Mouse (Mus musculus): ENCODE measurements around the gene Idh1. TPM values are rescaled to one million over a fixed set of nuclear protein-coding genes. Genes with fewer than 3 reads are reported as not detected.
"Not testable (repeated sequence)": the region's sequence is repeated elsewhere in the genome, so short reads cannot be mapped to it uniquely, and the experiment has no call there.

Gene Idh1
- 260 and 262 TPM in 2 replicates for polyA plus RNA-seq (2014; fragmentation: Nextera tagmentation; extraction: Ambion mirVana)

GRCm38 (mm10) chr1:65186287-65187073 lies at the start of gene Idh1, which contains the start of gene Pikfyve:
Idh1 (minus strand) TSS chr1:65186500.
Pikfyve (plus strand) TSS chr1:65186683.
- peak within 1 kb of the TSS; percentile 88 for H3K4me3 ChIP-seq (ENCODE audit: low read depth, low read length)
- ATAC-seq (replicated peaks; ENCODE audit: insufficient number of reproducible peaks, low FRiP score, low TSS enrichment, low read depth) (peak; percentile 97), DNase-seq (ENCODE audit: low spot score) (peak; percentile 98)
- WGBS, result under 1% methylated on average over 67 of the region's 71 CpGs
- H3K27me3 ChIP-seq (ENCODE audit: control insufficient read depth, insufficient read depth, low read length), result no peaks in the 10 kb centered on the region
- no peaks in the 10 kb centered on the region for H3K36me3 ChIP-seq (replicated peaks; ENCODE audit: control insufficient read depth, insufficient read depth, low read depth, low read length)
- H3K9ac ChIP-seq (replicated peaks; ENCODE audit: low read length), result peak within 1 kb of the TSS; percentile 88
- H3K4me2 ChIP-seq (ENCODE audit: low read depth, low read length), result peak within 1 kb of the TSS; percentile 77
- H3K9me3 ChIP-seq (replicated peaks; ENCODE audit: control insufficient read depth, low read length), result no peaks in the 10 kb centered on the region
- no peaks in the 10 kb centered on the region for H3K4me1 ChIP-seq (ENCODE audit: control insufficient read depth, insufficient read depth, low read length)
- H3K27ac ChIP-seq (replicated peaks; ENCODE audit: low read depth, low read length), result peak within 1 kb of the TSS; percentile 78

GRCm38 (mm10) chr1:65230566-65230965 lies 44.3 kb upstream of the Idh1 start:
- no peaks in the 10 kb centered on the region for H3K9me3 ChIP-seq (replicated peaks; ENCODE audit: control insufficient read depth, low read length)
- no peaks in the 10 kb centered on the region for H3K27me3 ChIP-seq (ENCODE audit: control insufficient read depth, insufficient read depth, low read length)
- no peak overlapping the region for H3K9ac ChIP-seq (replicated peaks; ENCODE audit: low read length)
- no peak for DNase-seq (ENCODE audit: low spot score)
- H3K4me3 ChIP-seq (ENCODE audit: low read depth, low read length), result no peak overlapping the region
- no peaks in the 10 kb centered on the region for H3K4me1 ChIP-seq (ENCODE audit: control insufficient read depth, insufficient read depth, low read length)
- no peak overlapping the region for H3K4me2 ChIP-seq (ENCODE audit: low read depth, low read length)
- WGBS, result 50% methylated on average over 1 of the region's 1 CpGs
- H3K27ac ChIP-seq (replicated peaks; ENCODE audit: low read depth, low read length), result no peak overlapping the region
- ATAC-seq (replicated peaks; ENCODE audit: insufficient number of reproducible peaks, low FRiP score, low TSS enrichment, low read depth), result no peak
- no peaks in the 10 kb centered on the region; the same call in 1 of the 2 replicates for H3K36me3 ChIP-seq (replicated peaks; ENCODE audit: control insufficient read depth, insufficient read depth, low read depth, low read length)

DNA sequence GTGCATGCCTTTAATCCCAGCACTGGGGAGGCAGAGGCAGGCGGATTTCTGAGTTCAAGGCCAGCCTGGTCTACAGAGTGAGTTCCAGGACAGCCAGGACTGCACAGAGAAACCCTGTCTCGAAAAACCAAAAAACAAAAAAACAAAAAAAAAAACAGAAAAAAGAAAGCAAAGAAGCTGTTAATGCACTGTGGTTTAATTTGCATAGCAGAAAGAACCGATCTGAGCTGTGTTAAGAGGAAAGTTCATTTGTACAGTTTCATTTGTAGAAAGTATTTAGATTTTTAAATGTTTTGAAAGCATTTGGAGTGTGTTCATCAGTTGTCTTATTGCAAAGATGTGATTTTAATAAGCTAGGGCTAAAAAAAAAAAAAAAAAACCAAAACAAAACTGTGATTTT lies 43.5 kb upstream of the Idh1 start:
- not testable (repeated sequence) for H3K27ac ChIP-seq (replicated peaks; ENCODE audit: low read depth, low read length); H3K36me3 ChIP-seq (replicated peaks; ENCODE audit: control insufficient read depth, insufficient read depth, low read depth, low read length); H3K9me3 ChIP-seq (replicated peaks; ENCODE audit: control insufficient read depth, low read length); H3K4me2 ChIP-seq (ENCODE audit: low read depth, low read length); H3K4me3 ChIP-seq (ENCODE audit: low read depth, low read length); H3K9ac ChIP-seq (replicated peaks; ENCODE audit: low read length); DNase-seq (ENCODE audit: low spot score); H3K4me1 ChIP-seq (ENCODE audit: control insufficient read depth, insufficient read depth, low read length); H3K27me3 ChIP-seq (ENCODE audit: control insufficient read depth, insufficient read depth, low read length); ATAC-seq (replicated peaks; ENCODE audit: insufficient number of reproducible peaks, low FRiP score, low TSS enrichment, low read depth)
- WGBS, result 88% methylated on average over 3 of the region's 3 CpGs

DNA sequence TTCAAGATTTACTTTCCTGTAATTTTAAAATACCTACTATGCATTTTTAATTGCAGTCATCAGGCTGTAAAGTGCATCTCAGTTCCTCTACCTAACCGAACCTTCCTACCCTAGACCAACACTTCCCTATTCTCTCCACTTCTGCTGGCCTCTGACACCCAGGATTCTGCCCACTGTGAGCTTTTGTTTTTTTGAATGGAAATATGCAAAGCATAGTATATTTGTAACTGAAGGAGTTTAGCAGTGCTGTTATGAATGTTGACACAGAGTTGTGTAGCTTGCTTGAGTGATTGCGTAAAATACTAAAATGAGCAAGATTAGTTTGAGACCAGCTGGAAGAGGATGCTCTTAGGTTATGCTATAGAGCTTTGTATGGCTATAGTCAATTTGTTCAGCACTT lies 41.4 kb upstream of the Idh1 start:
- peaks cover 5% of the 10 kb centered on the region for H3K36me3 ChIP-seq (replicated peaks; ENCODE audit: control insufficient read depth, insufficient read depth, low read depth, low read length)
- ATAC-seq (replicated peaks; ENCODE audit: insufficient number of reproducible peaks, low FRiP score, low TSS enrichment, low read depth), result no peak
- WGBS, result 87% methylated on average over 2 of the region's 2 CpGs

DNA sequence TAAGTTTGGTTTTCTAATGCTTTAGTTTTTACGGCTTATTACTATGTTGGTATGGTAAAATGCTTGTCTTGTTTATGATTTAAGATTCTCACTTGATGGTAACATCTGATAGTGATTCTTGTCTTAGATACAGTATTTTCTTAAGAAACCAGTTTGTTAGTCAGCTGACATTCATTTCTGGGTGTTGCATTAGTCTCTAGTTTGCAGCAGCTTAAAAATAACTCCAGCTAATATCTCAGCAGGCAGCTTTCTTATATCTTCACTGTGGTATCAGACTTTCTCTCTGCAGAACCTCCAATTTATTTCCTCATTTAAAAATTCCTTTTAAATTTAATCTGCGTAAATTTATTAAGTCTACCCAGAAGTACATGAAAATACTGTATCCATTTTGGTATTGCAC lies 37.4 kb upstream of the Idh1 start:
- Histone ChIP-seq H3K36me3 (replicated peaks; ENCODE audit: control insufficient read depth, insufficient read depth, low read depth, low read length) (peaks cover 5% of the 10 kb centered on the region), H3K4me2 (ENCODE audit: low read depth, low read length) (no peak overlapping the region)
- WGBS, result 92% methylated on average over 2 of the region's 2 CpGs

More for the DNA sequence above, 41.4 kb upstream of the Idh1 start:
- Histone ChIP-seq H3K9me3 (replicated peaks; ENCODE audit: control insufficient read depth, low read length) (no peaks in the 10 kb centered on the region), H3K4me2 (ENCODE audit: low read depth, low read length) (no peak overlapping the region), H3K4me3 (ENCODE audit: low read depth, low read length) (no peak overlapping the region), H3K9ac (replicated peaks; ENCODE audit: low read length) (no peak overlapping the region), H3K27me3 (ENCODE audit: control insufficient read depth, insufficient read depth, low read length) (no peaks in the 10 kb centered on the region), H3K27ac (replicated peaks; ENCODE audit: low read depth, low read length) (no peak overlapping the region), H3K4me1 (ENCODE audit: control insufficient read depth, insufficient read depth, low read length) (no peaks in the 10 kb centered on the region)
- no peak for DNase-seq (ENCODE audit: low spot score)

GRCm38 (mm10) chr1:65217972-65218371 lies 31.7 kb upstream of the Idh1 start:
- DNase-seq (ENCODE audit: low spot score) (no peak), ATAC-seq (replicated peaks; ENCODE audit: insufficient number of reproducible peaks, low FRiP score, low TSS enrichment, low read depth) (no peak)
- no peaks in the 10 kb centered on the region for H3K9me3 ChIP-seq (replicated peaks; ENCODE audit: control insufficient read depth, low read length)
- no peak overlapping the region for H3K9ac ChIP-seq (replicated peaks; ENCODE audit: low read length)
- no peak overlapping the region for H3K27ac ChIP-seq (replicated peaks; ENCODE audit: low read depth, low read length)
- WGBS, result 93% methylated on average over 1 of the region's 1 CpGs
- H3K27me3 ChIP-seq (ENCODE audit: control insufficient read depth, insufficient read depth, low read length), result no peaks in the 10 kb centered on the region
- no peak overlapping the region for H3K4me2 ChIP-seq (ENCODE audit: low read depth, low read length)
- no peak overlapping the region for H3K4me3 ChIP-seq (ENCODE audit: low read depth, low read length)
- H3K36me3 ChIP-seq (replicated peaks; ENCODE audit: control insufficient read depth, insufficient read depth, low read depth, low read length), result no peaks in the 10 kb centered on the region; the same call in 1 of the 2 replicates
- H3K4me1 ChIP-seq (ENCODE audit: control insufficient read depth, insufficient read depth, low read length), result no peaks in the 10 kb centered on the region

More for the DNA sequence above, 37.4 kb upstream of the Idh1 start:
- ATAC-seq (replicated peaks; ENCODE audit: insufficient number of reproducible peaks, low FRiP score, low TSS enrichment, low read depth) (no peak), DNase-seq (ENCODE audit: low spot score) (no peak)
- H3K9ac ChIP-seq (replicated peaks; ENCODE audit: low read length), result no peak overlapping the region
- H3K4me3 ChIP-seq (ENCODE audit: low read depth, low read length), result no peak overlapping the region
- H3K4me1 ChIP-seq (ENCODE audit: control insufficient read depth, insufficient read depth, low read length), result no peaks in the 10 kb centered on the region
- no peaks in the 10 kb centered on the region for H3K27me3 ChIP-seq (ENCODE audit: control insufficient read depth, insufficient read depth, low read length)
- no peak overlapping the region for H3K27ac ChIP-seq (replicated peaks; ENCODE audit: low read depth, low read length)
- H3K9me3 ChIP-seq (replicated peaks; ENCODE audit: control insufficient read depth, low read length), result no peaks in the 10 kb centered on the region

DNA sequence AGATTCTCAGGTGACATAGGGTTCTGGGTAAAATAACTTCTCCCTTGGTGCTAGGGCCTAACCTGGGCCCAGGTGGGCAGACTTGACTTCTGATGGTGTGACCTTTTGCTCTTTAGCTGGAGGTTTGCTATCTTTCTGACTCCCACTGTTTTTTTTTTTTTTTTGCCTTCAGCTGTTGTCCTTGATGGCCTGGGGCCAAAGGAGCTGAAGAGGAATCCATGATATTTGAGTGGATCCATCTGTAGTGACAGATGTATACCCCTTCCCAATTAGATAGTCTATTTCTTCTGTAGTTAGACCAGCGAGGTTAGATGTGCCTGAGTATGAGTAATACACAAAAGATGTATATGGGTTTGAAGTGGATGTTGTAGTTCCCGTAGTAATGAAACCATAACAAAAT lies 31.3 kb upstream of the Idh1 start:
- Histone ChIP-seq H3K27me3 (ENCODE audit: control insufficient read depth, insufficient read depth, low read length) (no peaks in the 10 kb centered on the region), H3K9ac (replicated peaks; ENCODE audit: low read length) (no peak overlapping the region), H3K36me3 (replicated peaks; ENCODE audit: control insufficient read depth, insufficient read depth, low read depth, low read length) (no peaks in the 10 kb centered on the region; the same call in 1 of the 2 replicates), H3K27ac (replicated peaks; ENCODE audit: low read depth, low read length) (no peak overlapping the region), H3K4me2 (ENCODE audit: low read depth, low read length) (no peak overlapping the region), H3K9me3 (replicated peaks; ENCODE audit: control insufficient read depth, low read length) (no peaks in the 10 kb centered on the region), H3K4me1 (ENCODE audit: control insufficient read depth, insufficient read depth, low read length) (no peaks in the 10 kb centered on the region), H3K4me3 (ENCODE audit: low read depth, low read length) (no peak overlapping the region)
- DNase-seq (ENCODE audit: low spot score) (no peak), ATAC-seq (replicated peaks; ENCODE audit: insufficient number of reproducible peaks, low FRiP score, low TSS enrichment, low read depth) (no peak)
- 89% methylated on average over 2 of the region's 2 CpGs for WGBS

GRCm38 (mm10) chr1:65213214-65213613 lies 26.9 kb upstream of the Idh1 start:
- Histone ChIP-seq H3K4me2 (ENCODE audit: low read depth, low read length) (no peak overlapping the region), H3K36me3 (replicated peaks; ENCODE audit: control insufficient read depth, insufficient read depth, low read depth, low read length) (peaks cover 6% of the 10 kb centered on the region), H3K4me1 (ENCODE audit: control insufficient read depth, insufficient read depth, low read length) (no peaks in the 10 kb centered on the region), H3K9me3 (replicated peaks; ENCODE audit: control insufficient read depth, low read length) (no peaks in the 10 kb centered on the region), H3K4me3 (ENCODE audit: low read depth, low read length) (no peak overlapping the region), H3K27ac (replicated peaks; ENCODE audit: low read depth, low read length) (no peak overlapping the region), H3K9ac (replicated peaks; ENCODE audit: low read length) (no peak overlapping the region), H3K27me3 (ENCODE audit: control insufficient read depth, insufficient read depth, low read length) (no peaks in the 10 kb centered on the region)
- DNase-seq (ENCODE audit: low spot score) (no peak), ATAC-seq (replicated peaks; ENCODE audit: insufficient number of reproducible peaks, low FRiP score, low TSS enrichment, low read depth) (no peak)
- WGBS, result 69% methylated on average over 2 of the region's 2 CpGs
